Mouse (Mus musculus): ENCODE measurements around the gene Lrrc2. TPM values are rescaled to one million over a fixed set of nuclear protein-coding genes. Genes with fewer than 3 reads are reported as not detected.
A peak's percentile ranks its signal among the peaks of the same experiment; 100 is the strongest.

Lrrc2 gene
- total and polyA plus RNA-seq, 3 experiments = 0.07 TPM; not detected in 2

DNA sequence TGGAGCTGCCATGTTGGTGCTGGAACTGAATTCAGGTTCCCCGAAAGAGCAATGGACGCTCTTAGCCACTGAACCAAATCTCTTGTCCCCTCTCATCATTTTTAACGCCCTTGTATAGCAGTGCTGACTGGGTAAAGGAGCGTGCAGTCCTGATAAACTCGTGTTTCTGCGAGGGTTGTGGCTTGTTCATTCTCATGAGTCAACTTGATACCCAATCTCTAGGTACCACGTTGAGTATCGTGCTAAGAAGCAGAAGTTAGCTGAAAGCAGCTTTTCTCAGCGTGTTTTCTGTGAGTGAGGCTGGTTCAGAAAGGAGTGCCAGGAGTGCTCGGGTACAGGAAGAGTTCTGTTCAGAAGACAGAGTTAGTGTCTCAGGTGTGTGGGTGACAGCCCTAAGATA is 75.4 kb downstream of the Lrrc2 start:
- DNase-seq (ENCODE audit: low read depth, low spot score) = peak; percentile 60
- H3K4me1 ChIP-seq (ENCODE audit: control insufficient read depth in 1 of 2, insufficient read depth in 2 of 2, low read length in 2 of 2) = peaks cover 0 to 12% of the 10 kb centered on the region in 2 experiments; a peak in 2 of 4 replicates
- TF ChIP-seq MAX (IDR thresholded peaks at IDR 0.05; ENCODE audit: low read length) (0 out of 2 replicates have a peak, but pooled peaks have one; percentile 29), MYC (IDR thresholded peaks at IDR 0.05; ENCODE audit: low read depth, low read length) (0 out of 2 replicates have a peak, but pooled peaks have one; percentile 30), ETS1 (IDR thresholded peaks at IDR 0.05; ENCODE audit: low read depth, low read length) (no peak), MAFK (IDR thresholded peaks at IDR 0.05; ENCODE audit: borderline replicate concordance, low read depth, low read length) (no peak), NRF1 (IDR thresholded peaks at IDR 0.05; ENCODE audit: insufficient read depth, low read depth, low read length, poor library complexity, severe bottlenecking) (no peak), ELF1 (IDR thresholded peaks at IDR 0.05; ENCODE audit: low read depth, low read length) (no peak), TAL1 (IDR thresholded peaks at IDR 0.05; ENCODE audit: low read length) (peak; percentile 30), EP300 (IDR thresholded peaks at IDR 0.05; ENCODE audit: low read depth in 1 of 2, low read length in 2 of 2) (peak; percentile 18 to 20; a peak in 2 of 4 replicates), GATA1 (IDR thresholded peaks at IDR 0.05; ENCODE audit: low read depth, low read length) (peak; percentile 32; the same call in 1 of the 2 replicates)
- H3K9me3 ChIP-seq (replicated peaks; ENCODE audit: insufficient read depth, low read length) = no peaks in the 10 kb centered on the region
- H3K4me3 ChIP-seq (ENCODE audit: control insufficient read depth in 1 of 2, insufficient read depth in 1 of 2, low read depth in 2 of 2, low read length in 2 of 2) = no peak overlapping the region
- no peaks in the 10 kb centered on the region for H3K27me3 ChIP-seq (ENCODE audit: control insufficient read depth in 1 of 2, insufficient read depth in 2 of 2, low read length in 2 of 2)
- no peaks in the 10 kb centered on the region for H3K79me2 ChIP-seq (ENCODE audit: control insufficient read depth, insufficient read depth, low read length, poor library complexity)
- H3K9ac ChIP-seq (ENCODE audit: control insufficient read depth, low read depth, low read length, poor library complexity, severe bottlenecking) = no peak overlapping the region
- H3K36me3 ChIP-seq (ENCODE audit: control insufficient read depth in 1 of 2, insufficient read depth in 2 of 2, low read length in 2 of 2) = no peaks in the 10 kb centered on the region
- H3K27ac ChIP-seq (ENCODE audit: control insufficient read depth, low read depth, low read length) = no peak overlapping the region

Other genes starting within 250 kb of the Lrrc2 start
- not detected in 2 replicates for gene Myl3, start 209.7 kb upstream of the Lrrc2 start, total RNA-seq (2012; rRNA removed)
- not detected for gene Myl3, start 209.7 kb upstream of the Lrrc2 start, polyA plus RNA-seq (2012; ENCODE audit: insufficient read depth in 1 of 2, insufficient read length in 2 of 2, low read depth in 1 of 2, low replicate concordance in 2 of 2, missing spikeins in 1 of 2)
- gene Pth1r, start 204.4 kb upstream of the Lrrc2 start, total RNA-seq (2012; rRNA removed) = 0.15 and 0.33 TPM in 2 replicates
- under 1 TPM in 1 of 2 experiments, not detected in 1; 0.77 TPM for gene Pth1r, start 204.4 kb upstream of the Lrrc2 start, polyA plus RNA-seq (2012; ENCODE audit: insufficient read depth in 1 of 2, insufficient read length in 2 of 2, low read depth in 1 of 2, low replicate concordance in 2 of 2, missing spikeins in 1 of 2)
- gene Prss42, start 153.4 kb upstream of the Lrrc2 start, total RNA-seq (2012; rRNA removed) = not detected in 2 replicates
- not detected for gene Prss42, start 153.4 kb upstream of the Lrrc2 start, polyA plus RNA-seq (2012; ENCODE audit: insufficient read depth in 1 of 2, insufficient read length in 2 of 2, low read depth in 1 of 2, low replicate concordance in 2 of 2, missing spikeins in 1 of 2)
- not detected in 2 replicates for gene Prss44, start 137.6 kb upstream of the Lrrc2 start, total RNA-seq (2012; rRNA removed)
- not detected for gene Prss44, start 137.6 kb upstream of the Lrrc2 start, polyA plus RNA-seq (2012; ENCODE audit: insufficient read depth in 1 of 2, insufficient read length in 2 of 2, low read depth in 1 of 2, low replicate concordance in 2 of 2, missing spikeins in 1 of 2)
- gene Prss43, start 124.9 kb upstream of the Lrrc2 start, total RNA-seq (2012; rRNA removed) = not detected in 2 replicates
- gene Prss43, start 124.9 kb upstream of the Lrrc2 start, polyA plus RNA-seq (2012; ENCODE audit: insufficient read depth in 1 of 2, insufficient read length in 2 of 2, low read depth in 1 of 2, low replicate concordance in 2 of 2, missing spikeins in 1 of 2) = not detected
- not detected in 2 replicates for gene Prss45, start 117.0 kb upstream of the Lrrc2 start, total RNA-seq (2012; rRNA removed)
- not detected for gene Prss45, start 117.0 kb upstream of the Lrrc2 start, polyA plus RNA-seq (2012; ENCODE audit: insufficient read depth in 1 of 2, insufficient read length in 2 of 2, low read depth in 1 of 2, low replicate concordance in 2 of 2, missing spikeins in 1 of 2)
- not detected in 2 replicates for gene Prss46, start 107.0 kb upstream of the Lrrc2 start, total RNA-seq (2012; rRNA removed)
- gene Prss46, start 107.0 kb upstream of the Lrrc2 start, polyA plus RNA-seq (2012; ENCODE audit: insufficient read depth in 1 of 2, insufficient read length in 2 of 2, low read depth in 1 of 2, low replicate concordance in 2 of 2, missing spikeins in 1 of 2) = not detected
- gene Prss50, start 93.6 kb upstream of the Lrrc2 start, total RNA-seq (2012; rRNA removed) = not detected in 2 replicates
- not detected for gene Prss50, start 93.6 kb upstream of the Lrrc2 start, polyA plus RNA-seq (2012; ENCODE audit: insufficient read depth in 1 of 2, insufficient read length in 2 of 2, low read depth in 1 of 2, low replicate concordance in 2 of 2, missing spikeins in 1 of 2)
- not detected in 2 replicates for gene Als2cl, start 71.7 kb upstream of the Lrrc2 start, total RNA-seq (2012; rRNA removed)
- gene Als2cl, start 71.7 kb upstream of the Lrrc2 start, polyA plus RNA-seq (2012; ENCODE audit: insufficient read depth in 1 of 2, insufficient read length in 2 of 2, low read depth in 1 of 2, low replicate concordance in 2 of 2, missing spikeins in 1 of 2) = under 1 TPM in 1 of 2 experiments, not detected in 1; 0.21 TPM
- gene Tmie, start 71.4 kb upstream of the Lrrc2 start, total RNA-seq (2012; rRNA removed) = not detected in 2 replicates
- not detected for gene Tmie, start 71.4 kb upstream of the Lrrc2 start, polyA plus RNA-seq (2012; ENCODE audit: insufficient read depth in 1 of 2, insufficient read length in 2 of 2, low read depth in 1 of 2, low replicate concordance in 2 of 2, missing spikeins in 1 of 2)
- not detected in 2 replicates for gene Fam240a, start 34.7 kb upstream of the Lrrc2 start, total RNA-seq (2012; rRNA removed)
- gene Fam240a, start 34.7 kb upstream of the Lrrc2 start, polyA plus RNA-seq (2012; ENCODE audit: insufficient read depth in 1 of 2, insufficient read length in 2 of 2, low read depth in 1 of 2, low replicate concordance in 2 of 2, missing spikeins in 1 of 2) = not detected
- gene Tdgf1, start 5.4 kb upstream of the Lrrc2 start, total RNA-seq (2012; rRNA removed) = not detected in 2 replicates
- not detected for gene Tdgf1, start 5.4 kb upstream of the Lrrc2 start, polyA plus RNA-seq (2012; ENCODE audit: insufficient read depth in 1 of 2, insufficient read length in 2 of 2, low read depth in 1 of 2, low replicate concordance in 2 of 2, missing spikeins in 1 of 2)
- gene Rtp3, start 39.0 kb downstream of the Lrrc2 start, total RNA-seq (2012; rRNA removed) = not detected in 2 replicates
- not detected for gene Rtp3, start 39.0 kb downstream of the Lrrc2 start, polyA plus RNA-seq (2012; ENCODE audit: insufficient read depth in 1 of 2, insufficient read length in 2 of 2, low read depth in 1 of 2, low replicate concordance in 2 of 2, missing spikeins in 1 of 2)
- not detected in 2 replicates for gene Ltf, start 67.7 kb downstream of the Lrrc2 start, total RNA-seq (2012; rRNA removed)
- under 1 TPM in 1 of 2 experiments, not detected in 1; 0.11 TPM for gene Ltf, start 67.7 kb downstream of the Lrrc2 start, polyA plus RNA-seq (2012; ENCODE audit: insufficient read depth in 1 of 2, insufficient read length in 2 of 2, low read depth in 1 of 2, low replicate concordance in 2 of 2, missing spikeins in 1 of 2)
- gene Ccrl2, start 106.0 kb downstream of the Lrrc2 start, total RNA-seq (2012; rRNA removed) = 0.19 and 0.23 TPM in 2 replicates
- under 1 TPM in 1 of 2 experiments, not detected in 1; 0.75 TPM for gene Ccrl2, start 106.0 kb downstream of the Lrrc2 start, polyA plus RNA-seq (2012; ENCODE audit: insufficient read depth in 1 of 2, insufficient read length in 2 of 2, low read depth in 1 of 2, low replicate concordance in 2 of 2, missing spikeins in 1 of 2)
- gene Lrrfip2, start 166.0 kb downstream of the Lrrc2 start, total RNA-seq (2012; rRNA removed) = 26.0 and 28.4 TPM in 2 replicates
- 10 to 100 TPM in 1 of 2 experiments, not detected in 1; 42.7 TPM for gene Lrrfip2, start 166.0 kb downstream of the Lrrc2 start, polyA plus RNA-seq (2012; ENCODE audit: insufficient read depth in 1 of 2, insufficient read length in 2 of 2, low read depth in 1 of 2, low replicate concordance in 2 of 2, missing spikeins in 1 of 2)

Measured in MEL (cell line).